Mouse (Mus musculus) liver, embryonic 16.5 days (tissue): Measurements from ENCODE around the gene E130309D02Rik. TPM values are rescaled to one million over a fixed set of nuclear protein-coding genes. Genes with fewer than 3 reads are reported as not detected.

Source experiments
- ATAC-seq: fragments of 200-750 bp; cut with Nextera tagmentation; 2 replicates; pipeline ENCODE4 v1.8.0; 2017; ENCODE audit warnings: low read depth, mild to moderate bottlenecking, moderate number of reproducible peaks, moderate library complexity
- H3K27ac ChIP-seq: fragments of 300-500 bp; sonication (generic); 2 replicates; pipeline ENCODE4 v1.5.1; 2014; ENCODE audit warnings: mild to moderate bottlenecking, low read length
- H3K27me3 ChIP-seq: fragments of 300-500 bp; sonication (generic); 2 replicates; pipeline ENCODE4 v1.6.1; 2014; ENCODE audit warnings: low read depth, low read length, mixed read lengths; ENCODE audit not compliant: control insufficient read depth, insufficient read depth
- H3K36me3 ChIP-seq: fragments of 300-500 bp; sonication (generic); 2 replicates; pipeline ENCODE4 v1.6.1; 2014; ENCODE audit warnings: mild to moderate bottlenecking; ENCODE audit not compliant: control insufficient read depth, insufficient read depth
- H3K4me1 ChIP-seq: fragments of 300-500 bp; sonication (generic); 2 replicates; pipeline ENCODE4 v1.6.1; 2014; ENCODE audit warnings: low read depth, low read length, mixed read lengths; ENCODE audit not compliant: control insufficient read depth
- H3K4me2 ChIP-seq: fragments of 300-500 bp; sonication (generic); 2 replicates; pipeline ENCODE4 v1.6.1; 2014; ENCODE audit warnings: low read depth, low read length, mixed read lengths
- H3K4me3 ChIP-seq: fragments of 300-500 bp; sonication (generic); 2 replicates; pipeline ENCODE4 v1.5.1; 2014; ENCODE audit warnings: low read depth, mild to moderate bottlenecking, low read length
- H3K9ac ChIP-seq: fragments of 300-500 bp; sonication (generic); 2 replicates; pipeline ENCODE4 v1.6.1; 2014; ENCODE audit warnings: low read depth, low read length
- H3K9me3 ChIP-seq: fragments of 300-500 bp; sonication (generic); replicated peaks from 2 replicates; pipeline ENCODE4 v1.6.1; 2016; ENCODE audit warnings: low read length; ENCODE audit not compliant: control insufficient read depth
- WGBS: fragments of 180-500 bp; shearing (Covaris S2); extraction: QIAGEN DNeasy Blood & Tissue Kit; methylation state at CpG from one replicate; pipeline ENCODE4 v1.1.7; 2014; ENCODE audit not compliant: insufficient replicate concordance; 5-methylcytosine and 5-hydroxymethylcytosine counted together
- polyA plus RNA-seq: library from polyadenylated mRNA; unstranded; fragments of >200 nt; fragmentation: Nextera tagmentation; extraction: Ambion mirVana; gene quantifications from 2 replicates; pipeline ENCODE4 v1.2.1, GENCODE M21; 2015

The E130309D02Rik gene
- 16.6 and 16.8 TPM in 2 replicates for polyA plus RNA-seq

DNA sequence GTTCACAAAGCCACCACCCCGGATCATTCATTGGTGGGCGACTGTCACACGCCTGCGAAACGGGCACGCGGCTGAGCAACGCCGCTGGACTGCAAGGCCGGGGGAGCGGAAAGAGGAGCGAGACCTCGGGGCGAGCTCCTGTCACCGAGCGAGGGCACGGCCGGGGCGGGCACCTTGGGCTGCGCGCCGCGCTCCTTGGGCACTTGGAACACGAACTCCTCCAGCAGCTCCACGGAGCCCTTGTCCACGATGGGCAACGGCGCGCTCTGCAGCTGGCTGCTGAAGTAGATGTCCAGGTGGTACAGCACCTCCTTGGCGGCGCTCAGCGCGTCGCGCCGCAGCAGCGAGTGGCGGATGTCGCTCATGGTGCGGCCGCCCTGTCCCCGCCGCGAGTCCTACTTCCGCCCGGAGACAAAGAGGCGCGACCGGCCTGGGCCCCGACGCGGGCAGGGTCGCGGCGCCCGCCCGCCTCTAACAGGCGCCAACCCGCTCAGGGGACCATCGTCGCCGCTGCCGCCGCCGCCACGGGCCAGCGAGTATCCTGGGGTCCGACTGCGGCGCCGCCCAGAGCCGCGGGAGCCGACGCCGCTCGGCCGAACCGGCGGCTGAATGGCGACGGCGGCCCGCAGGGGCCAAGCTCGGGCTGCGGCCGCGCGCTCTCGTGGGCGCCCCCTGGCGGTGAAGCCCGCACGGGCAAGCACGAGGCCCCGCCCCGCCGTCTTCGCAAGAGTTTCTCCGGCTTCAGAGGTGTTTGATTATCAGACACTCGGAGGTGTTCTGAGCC lies at the start of gene E130309D02Rik:
Gene E130309D02Rik, minus strand, starts transcription at position 631 of the 784 bp plus-strand sequence.
- ATAC-seq, result peak; percentile 86
- peak within 1 kb of the TSS; percentile 83 for H3K4me3 ChIP-seq
- peak within 1 kb of the TSS; percentile 80 for H3K27ac ChIP-seq
- no peaks in the 10 kb centered on the region for H3K27me3 ChIP-seq
- H3K4me2 ChIP-seq, result peak within 1 kb of the TSS; percentile 95
- H3K9ac ChIP-seq, result peak within 1 kb of the TSS; percentile 93
- peaks cover 30% of the 10 kb centered on the region for H3K4me1 ChIP-seq
- H3K9me3 ChIP-seq, result no peaks in the 10 kb centered on the region
- H3K36me3 ChIP-seq, result peaks cover 20% of the 10 kb centered on the region
- under 1% methylated on average over 94 of the region's 101 CpGs for WGBS

DNA sequence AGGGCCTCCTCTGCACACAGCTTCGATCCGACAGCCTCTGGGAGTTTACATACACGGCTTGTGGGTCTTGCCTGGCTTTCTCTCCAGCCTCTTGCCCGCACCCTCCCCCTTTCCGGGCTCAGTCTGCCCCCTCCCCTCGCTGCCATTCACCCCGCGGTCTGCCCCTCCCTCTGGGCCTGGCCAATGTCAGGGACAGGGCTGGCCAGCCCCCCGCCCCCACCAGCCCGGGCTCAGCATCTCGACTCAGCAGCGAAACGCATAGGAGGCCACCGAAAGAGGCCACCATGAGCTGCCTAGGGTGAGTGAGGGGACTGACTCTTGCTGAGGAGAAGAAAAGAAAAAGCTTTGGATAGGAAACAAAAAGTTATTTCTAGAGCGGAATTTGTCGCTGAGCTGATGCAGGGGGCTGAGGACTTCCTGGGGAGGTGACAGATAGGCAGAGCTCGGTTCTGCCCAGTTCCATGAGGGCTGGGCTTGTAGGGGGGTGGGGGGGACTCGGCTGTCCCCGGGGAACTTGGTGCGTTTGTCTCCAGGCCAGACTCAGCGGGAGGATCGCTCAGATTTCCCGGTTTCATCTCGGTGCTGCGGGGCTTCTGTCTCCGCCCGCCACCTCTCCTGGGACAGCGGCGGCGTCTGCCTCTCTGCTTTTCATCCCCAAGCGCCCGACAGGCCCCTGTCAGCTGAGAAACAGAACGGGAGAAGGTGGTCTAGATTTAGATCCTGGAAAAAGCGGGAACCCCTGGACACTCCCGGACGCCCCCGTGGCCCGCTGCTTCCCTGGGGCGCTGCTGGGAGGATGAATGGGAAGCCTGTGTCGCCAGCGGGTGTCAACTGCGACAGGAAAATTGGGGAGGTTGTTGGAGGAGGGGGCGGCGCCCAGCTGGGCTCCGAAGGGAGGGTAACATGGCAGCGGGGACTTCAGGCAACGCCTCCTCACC lies 48.8 kb upstream of the E130309D02Rik start:
- peak overlapping the region; percentile 32 for H3K4me3 ChIP-seq
- 2% methylated on average over 47 of the region's 47 CpGs for WGBS
- no peak overlapping the region for H3K9ac ChIP-seq
- peaks cover 53% of the 10 kb centered on the region for H3K27me3 ChIP-seq
- no peaks in the 10 kb centered on the region for H3K4me1 ChIP-seq
- ATAC-seq, result no peak
- no peak overlapping the region for H3K27ac ChIP-seq
- no peaks in the 10 kb centered on the region for H3K36me3 ChIP-seq
- H3K4me2 ChIP-seq, result peak overlapping the region; percentile 47
- H3K9me3 ChIP-seq, result no peaks in the 10 kb centered on the region

DNA sequence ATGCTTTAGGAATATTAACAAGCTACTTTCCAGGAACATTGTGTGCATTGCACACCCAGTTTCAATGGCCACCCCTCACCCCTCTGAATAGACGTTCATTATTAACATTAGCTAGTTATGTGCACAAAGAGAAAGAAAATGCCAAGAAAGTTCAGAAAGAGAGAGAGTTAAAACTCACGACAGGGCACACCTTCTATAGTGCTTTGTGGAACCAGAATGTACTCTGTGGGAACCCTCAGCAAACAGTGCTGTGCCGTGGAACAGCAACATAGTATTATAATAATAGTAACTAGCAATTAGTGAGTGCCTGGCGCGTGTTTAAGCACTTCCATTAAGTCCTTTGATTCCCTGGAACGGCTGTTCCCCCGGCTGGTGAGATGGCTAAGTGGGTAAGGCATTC lies 46.3 kb upstream of the E130309D02Rik start:
- no peaks in the 10 kb centered on the region for H3K9me3 ChIP-seq
- no peak for ATAC-seq
- H3K27ac ChIP-seq, result no peak overlapping the region
- peaks cover 56% of the 10 kb centered on the region for H3K27me3 ChIP-seq
- no peaks in the 10 kb centered on the region for H3K4me1 ChIP-seq
- H3K9ac ChIP-seq, result no peak overlapping the region
- H3K4me2 ChIP-seq, result no peak overlapping the region
- no peak overlapping the region for H3K4me3 ChIP-seq
- WGBS, result 55% methylated on average over 7 of the region's 7 CpGs
- H3K36me3 ChIP-seq, result no peaks in the 10 kb centered on the region

DNA sequence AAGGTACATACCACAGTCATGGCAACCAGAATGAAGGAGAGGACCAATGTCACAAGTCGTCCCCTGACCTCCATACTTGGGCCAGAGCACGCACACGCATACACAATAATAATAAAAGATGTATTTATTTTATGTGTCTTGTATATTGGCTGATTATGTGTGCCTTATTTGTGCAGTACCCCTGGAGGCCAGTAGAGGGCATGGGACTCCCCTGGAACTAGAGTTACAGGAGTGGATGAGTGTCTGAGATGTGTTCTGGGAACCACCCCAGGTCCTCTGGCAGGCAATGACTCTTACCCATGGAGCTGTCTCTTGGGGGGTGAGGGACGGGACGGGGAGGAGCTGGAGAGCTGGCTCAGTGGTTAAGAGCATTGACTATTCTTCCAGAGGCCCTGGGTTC lies 44.8 kb upstream of the E130309D02Rik start:
- Histone ChIP-seq H3K9me3 (no peaks in the 10 kb centered on the region), H3K9ac (no peak overlapping the region), H3K36me3 (no peaks in the 10 kb centered on the region), H3K4me3 (no peak overlapping the region), H3K27ac (no peak overlapping the region), H3K4me2 (no peak overlapping the region), H3K27me3 (peaks cover 56% of the 10 kb centered on the region), H3K4me1 (no peaks in the 10 kb centered on the region)
- 47% methylated on average over 5 of the region's 5 CpGs for WGBS
- no peak for ATAC-seq

DNA sequence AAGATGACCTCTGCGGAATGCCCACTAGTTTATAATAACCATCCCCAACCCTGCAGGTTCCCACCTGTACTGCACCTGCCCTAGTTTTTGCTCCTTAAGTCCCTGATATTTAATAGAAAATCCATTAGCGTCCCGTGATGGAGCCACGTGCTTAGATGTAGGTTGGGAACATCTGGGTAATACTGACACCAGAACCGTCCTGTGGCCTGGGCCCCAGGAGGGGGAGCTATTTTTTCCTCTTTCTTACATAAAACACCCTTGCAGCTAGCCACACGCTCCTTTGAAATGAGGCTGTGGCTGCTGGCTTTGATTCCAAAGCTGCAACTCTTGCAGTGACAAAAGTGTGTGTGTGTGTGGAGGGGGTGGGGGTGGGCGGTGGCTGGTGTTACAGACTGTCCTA lies 44.1 kb upstream of the E130309D02Rik start:
- no peaks in the 10 kb centered on the region for H3K9me3 ChIP-seq
- H3K36me3 ChIP-seq, result no peaks in the 10 kb centered on the region
- ATAC-seq, result no peak
- no peak overlapping the region for H3K4me3 ChIP-seq
- H3K9ac ChIP-seq, result no peak overlapping the region
- no peak overlapping the region for H3K27ac ChIP-seq
- no peak overlapping the region for H3K4me2 ChIP-seq
- H3K27me3 ChIP-seq, result peaks cover 48% of the 10 kb centered on the region
- no peaks in the 10 kb centered on the region for H3K4me1 ChIP-seq
- 28% methylated on average over 7 of the region's 7 CpGs for WGBS

DNA sequence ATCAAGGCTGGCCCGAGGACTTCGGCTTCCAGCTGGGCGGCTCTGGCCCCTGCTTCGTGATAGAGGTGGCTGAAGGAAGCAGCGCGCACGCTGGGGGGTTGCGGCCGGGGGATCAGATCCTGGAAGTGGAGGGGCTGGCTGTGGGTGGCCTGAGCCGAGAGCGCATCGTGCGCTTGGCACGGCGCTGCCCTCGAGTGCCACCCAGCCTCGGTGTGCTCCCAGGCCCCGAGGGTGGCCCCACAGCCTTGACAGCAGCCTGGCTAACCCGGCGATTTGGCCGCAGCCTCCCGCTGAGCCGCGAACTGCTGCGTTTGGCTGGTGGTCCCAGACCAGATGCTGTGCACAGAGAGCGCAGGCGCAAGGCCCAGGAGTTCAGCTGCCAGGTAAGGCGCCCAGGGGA lies 42.4 kb upstream of the E130309D02Rik start:
- H3K27me3 ChIP-seq, result peaks cover 32% of the 10 kb centered on the region
- no peaks in the 10 kb centered on the region for H3K36me3 ChIP-seq
- WGBS, result 6% methylated on average over 28 of the region's 28 CpGs
- H3K9me3 ChIP-seq, result no peaks in the 10 kb centered on the region
- H3K9ac ChIP-seq, result no peak overlapping the region
- no peaks in the 10 kb centered on the region for H3K4me1 ChIP-seq
- no peak overlapping the region for H3K27ac ChIP-seq
- ATAC-seq, result no peak
- no peak overlapping the region for H3K4me2 ChIP-seq
- H3K4me3 ChIP-seq, result no peak overlapping the region

DNA sequence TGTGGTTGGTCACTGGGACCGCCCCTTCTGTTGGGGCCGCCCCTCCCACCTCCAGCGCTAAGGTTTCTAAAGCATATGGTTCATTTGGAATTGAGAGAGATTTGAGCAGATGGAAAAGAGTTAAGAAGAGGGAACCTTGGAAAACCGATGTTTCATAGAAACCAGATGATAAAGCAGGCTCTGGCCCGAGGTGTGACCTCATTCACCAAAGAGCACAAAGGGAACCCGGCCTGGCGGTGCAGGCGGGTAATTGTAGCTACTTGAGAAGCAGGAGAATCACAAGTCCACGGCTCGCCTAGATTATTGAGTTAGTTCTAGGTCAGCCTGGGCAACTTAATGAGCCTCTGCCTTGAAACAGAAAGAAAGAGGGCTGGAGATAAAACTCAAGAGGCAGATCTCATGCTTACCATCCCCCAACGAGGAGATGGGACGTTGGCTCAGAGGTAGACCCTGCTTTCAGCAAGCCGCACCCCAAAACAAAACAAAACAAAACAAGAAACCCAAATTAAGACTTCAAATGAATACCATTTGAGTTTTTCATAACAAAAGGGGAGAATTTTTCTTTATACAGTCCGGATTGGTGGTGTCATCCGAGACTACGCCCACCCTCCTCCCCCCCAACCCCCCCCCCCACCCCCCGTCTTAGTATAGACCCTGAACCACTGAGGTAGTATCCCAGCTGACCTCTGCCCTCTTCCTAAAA lies 41.7 kb upstream of the E130309D02Rik start, which contains the start of gene Grid2ip:
Gene Grid2ip, plus strand, starts transcription at position 653 of the 703 bp plus-strand sequence.
- H3K4me2 ChIP-seq, result no peak within 1 kb of the TSS
- no peak within 1 kb of the TSS for H3K4me3 ChIP-seq
- peaks cover 30% of the 10 kb centered on the region for H3K27me3 ChIP-seq

DNA sequence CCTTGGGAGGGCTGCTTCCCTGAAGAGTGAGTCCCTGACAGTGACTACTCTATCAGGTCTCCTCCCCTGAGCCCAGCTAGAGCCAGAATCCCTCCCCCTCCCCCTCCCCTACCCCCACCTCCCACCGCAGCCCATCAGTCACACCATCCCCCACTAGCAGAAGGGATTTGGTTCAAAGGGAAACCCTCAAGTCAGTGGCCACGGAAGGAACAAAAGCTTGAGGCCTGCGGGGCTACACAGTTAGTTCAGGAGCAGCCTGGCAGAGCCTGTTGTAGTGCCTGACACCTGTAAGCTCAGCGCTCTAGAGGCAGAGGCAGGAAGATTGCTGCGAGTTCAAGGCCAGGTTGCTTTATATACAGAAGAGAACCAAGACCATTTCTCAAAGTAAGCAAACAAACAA lies 40.9 kb upstream of the E130309D02Rik start:
- peaks cover 26% of the 10 kb centered on the region for H3K27me3 ChIP-seq
- H3K36me3 ChIP-seq, result no peaks in the 10 kb centered on the region
- 33% methylated on average over 5 of the region's 5 CpGs for WGBS
- H3K4me3 ChIP-seq, result no peak overlapping the region
- no peak overlapping the region for H3K4me2 ChIP-seq
- no peak overlapping the region for H3K9ac ChIP-seq
- no peak for ATAC-seq
- no peak overlapping the region for H3K27ac ChIP-seq
- H3K4me1 ChIP-seq, result no peaks in the 10 kb centered on the region
- no peaks in the 10 kb centered on the region for H3K9me3 ChIP-seq

More for the DNA sequence above, 41.7 kb upstream of the E130309D02Rik start, which contains the start of gene Grid2ip:
- Histone ChIP-seq H3K4me1 (no peaks in the 10 kb centered on the region), H3K27ac (no peak within 1 kb of the TSS), H3K36me3 (no peaks in the 10 kb centered on the region), H3K9ac (no peak within 1 kb of the TSS), H3K9me3 (no peaks in the 10 kb centered on the region)
- WGBS, result 20% methylated on average over 17 of the region's 17 CpGs
- no peak for ATAC-seq
